Mouse (Mus musculus) hindbrain, embryonic 15.5 days (tissue): ENCODE measurements at regions not wholly inside any gene's neighbourhood (a gene's known extent, or its start where the extent isn't known, plus 50 kb on each side); places are given as distances from the start of the nearest gene placed in this dataset.

Experiments
- ATAC-seq: fragments of 200-750 bp; cut with Nextera tagmentation; 2 replicates; pipeline ENCODE4 v1.8.0; 2017; ENCODE audit warnings: low read depth, moderate number of reproducible peaks, moderate TSS enrichment; ENCODE audit not compliant: low FRiP score
- H3K27ac ChIP-seq: fragments of 300-500 bp; sonication (generic); replicated peaks from 2 replicates; pipeline ENCODE4 v1.5.1; 2015; ENCODE audit warnings: mild to moderate bottlenecking, inconsistent platforms
- H3K27me3 ChIP-seq: fragments of 300-500 bp; sonication (generic); 2 replicates; pipeline ENCODE4 v1.6.1; 2015; ENCODE audit warnings: control low read depth, inconsistent platforms
- H3K36me3 ChIP-seq: fragments of 300-500 bp; sonication (generic); 2 replicates; pipeline ENCODE4 v1.6.1; 2015; ENCODE audit warnings: control low read depth, inconsistent platforms
- H3K4me1 ChIP-seq: fragments of 300-500 bp; sonication (generic); replicated peaks from 2 replicates; pipeline ENCODE4 v1.6.1; 2015; ENCODE audit warnings: control low read depth, inconsistent platforms
- H3K4me2 ChIP-seq: fragments of 300-500 bp; sonication (generic); 2 replicates; pipeline ENCODE4 v1.6.1; 2015; ENCODE audit warnings: moderate library complexity, mild to moderate bottlenecking, inconsistent platforms
- H3K4me3 ChIP-seq: fragments of 300-500 bp; sonication (generic); 2 replicates; pipeline ENCODE4 v1.5.1; 2015; ENCODE audit warnings: mild to moderate bottlenecking, inconsistent platforms
- H3K9ac ChIP-seq: fragments of 300-500 bp; sonication (generic); 2 replicates; pipeline ENCODE4 v1.6.1; 2015; ENCODE audit warnings: inconsistent platforms
- H3K9me3 ChIP-seq: fragments of 300-500 bp; sonication (generic); 2 replicates; pipeline ENCODE4 v1.6.1; 2016; ENCODE audit warnings: control low read depth, inconsistent platforms
- WGBS: fragments of 180-500 bp; shearing (Covaris S2); methylation state at CpG from one replicate; pipeline ENCODE4 v1.1.7; 2015; 5-methylcytosine and 5-hydroxymethylcytosine counted together

- no peak overlapping the region for H3K4me2 ChIP-seq
- 69% methylated on average over 1 of the region's 1 CpGs for WGBS
- no peak overlapping the region for H3K27ac ChIP-seq
- no peaks in the 10 kb centered on the region for H3K9me3 ChIP-seq
- no peaks in the 10 kb centered on the region for H3K4me1 ChIP-seq
- H3K27me3 ChIP-seq = no peaks in the 10 kb centered on the region
- H3K36me3 ChIP-seq = no peaks in the 10 kb centered on the region
- no peak for ATAC-seq
- H3K9ac ChIP-seq = no peak overlapping the region
- H3K4me3 ChIP-seq = no peak overlapping the region
Observed at GRCm38 (mm10) chr13:20661243-20661642, 132.7 kb upstream of the Aoah start.

GRCm38 (mm10) chr13:20678754-20679153 is 115.2 kb upstream of the Aoah start:
- WGBS = 80% methylated on average over 3 of the region's 3 CpGs
- H3K9me3 ChIP-seq = no peaks in the 10 kb centered on the region

GRCm38 (mm10) chr13:20686914-20687313 is 107.0 kb upstream of the Aoah start:
- WGBS = 63% methylated on average over 9 of the region's 9 CpGs
- Histone ChIP-seq H3K4me2 (peak overlapping the region; percentile 18; the same call in 1 of the 2 replicates), H3K4me1 (no peaks in the 10 kb centered on the region), H3K9me3 (no peaks in the 10 kb centered on the region), H3K27ac (no peak overlapping the region), H3K36me3 (no peaks in the 10 kb centered on the region), H3K27me3 (no peaks in the 10 kb centered on the region), H3K4me3 (no peak overlapping the region), H3K9ac (no peak overlapping the region)
- no peak for ATAC-seq

More at GRCm38 (mm10) chr13:20678754-20679153, 115.2 kb upstream of the Aoah start:
- Histone ChIP-seq H3K4me3 (no peak overlapping the region), H3K9ac (no peak overlapping the region), H3K4me1 (no peaks in the 10 kb centered on the region), H3K27me3 (no peaks in the 10 kb centered on the region), H3K4me2 (no peak overlapping the region), H3K27ac (no peak overlapping the region), H3K36me3 (no peaks in the 10 kb centered on the region)
- ATAC-seq = no peak

- H3K27me3 ChIP-seq = no peaks in the 10 kb centered on the region
- ATAC-seq = no peak
- H3K4me3 ChIP-seq = no peak overlapping the region
- no peak overlapping the region for H3K27ac ChIP-seq
- H3K9me3 ChIP-seq = no peaks in the 10 kb centered on the region
- no peaks in the 10 kb centered on the region for H3K36me3 ChIP-seq
- no peaks in the 10 kb centered on the region for H3K4me1 ChIP-seq
- WGBS = 80% methylated on average over 1 of the region's 1 CpGs
- H3K9ac ChIP-seq = no peak overlapping the region
- H3K4me2 ChIP-seq = no peak overlapping the region
Observed at GRCm38 (mm10) chr13:20687453-20687852, 106.5 kb upstream of the Aoah start.

- Histone ChIP-seq H3K4me1 (no peaks in the 10 kb centered on the region), H3K27me3 (no peaks in the 10 kb centered on the region), H3K4me2 (no peak overlapping the region), H3K27ac (no peak overlapping the region), H3K36me3 (no peaks in the 10 kb centered on the region), H3K9ac (no peak overlapping the region), H3K4me3 (no peak overlapping the region), H3K9me3 (no peaks in the 10 kb centered on the region)
- 89% methylated on average over 6 of the region's 6 CpGs for WGBS
- no peak for ATAC-seq
Observed at GRCm38 (mm10) chr13:20711486-20711885, 82.4 kb upstream of the Aoah start.

GRCm38 (mm10) chr13:20723326-20724120 is 70.4 kb upstream of the Aoah start:
- no peak for ATAC-seq
- Histone ChIP-seq H3K4me3 (no peak overlapping the region), H3K27ac (no peak overlapping the region), H3K36me3 (no peaks in the 10 kb centered on the region), H3K9me3 (no peaks in the 10 kb centered on the region), H3K9ac (no peak overlapping the region), H3K4me2 (no peak overlapping the region), H3K4me1 (no peaks in the 10 kb centered on the region), H3K27me3 (no peaks in the 10 kb centered on the region)
- WGBS = 83% methylated on average over 3 of the region's 3 CpGs

- no peak for ATAC-seq
Observed at GRCm38 (mm10) chr13:20724419-20724818, 69.5 kb upstream of the Aoah start.

GRCm38 (mm10) chr13:20725556-20725955 is 68.4 kb upstream of the Aoah start:
- 65% methylated on average over 4 of the region's 4 CpGs for whole genome bisulfite sequencing
- Histone ChIP-seq H3K4me1 (no peaks in the 10 kb centered on the region), H3K36me3 (no peaks in the 10 kb centered on the region)

More at GRCm38 (mm10) chr13:20724419-20724818, 69.5 kb upstream of the Aoah start:
- Histone ChIP-seq H3K4me3 (no peak overlapping the region), H3K4me1 (no peaks in the 10 kb centered on the region), H3K27me3 (no peaks in the 10 kb centered on the region), H3K9ac (no peak overlapping the region), H3K27ac (no peak overlapping the region), H3K4me2 (no peak overlapping the region), H3K36me3 (no peaks in the 10 kb centered on the region), H3K9me3 (no peaks in the 10 kb centered on the region)
- WGBS = 94% methylated on average over 2 of the region's 2 CpGs

GRCm38 (mm10) chr13:20728064-20728463 is 65.8 kb upstream of the Aoah start:
- no peaks in the 10 kb centered on the region for H3K36me3 ChIP-seq
- WGBS = 98% methylated on average over 3 of the region's 3 CpGs

More at GRCm38 (mm10) chr13:20725556-20725955, 68.4 kb upstream of the Aoah start:
- ATAC-seq = no peak
- Histone ChIP-seq H3K4me3 (no peak overlapping the region), H3K27ac (no peak overlapping the region), H3K9me3 (no peaks in the 10 kb centered on the region), H3K9ac (no peak overlapping the region), H3K27me3 (no peaks in the 10 kb centered on the region), H3K4me2 (no peak overlapping the region)

GRCm38 (mm10) chr13:20733046-20733445 is 60.9 kb upstream of the Aoah start:
- WGBS = 66% methylated on average over 2 of the region's 2 CpGs
- Histone ChIP-seq H3K27me3 (no peaks in the 10 kb centered on the region), H3K4me3 (no peak overlapping the region), H3K36me3 (no peaks in the 10 kb centered on the region), H3K4me2 (no peak overlapping the region), H3K9ac (no peak overlapping the region), H3K4me1 (peaks cover 6% of the 10 kb centered on the region; the same call in 1 of the 2 replicates), H3K27ac (no peak overlapping the region), H3K9me3 (no peaks in the 10 kb centered on the region)
- ATAC-seq = no peak

More at GRCm38 (mm10) chr13:20728064-20728463, 65.8 kb upstream of the Aoah start:
- H3K27ac ChIP-seq = no peak overlapping the region
- H3K9me3 ChIP-seq = no peaks in the 10 kb centered on the region
- H3K9ac ChIP-seq = no peak overlapping the region
- no peaks in the 10 kb centered on the region for H3K27me3 ChIP-seq
- no peak overlapping the region for H3K4me2 ChIP-seq
- ATAC-seq = no peak
- no peak overlapping the region for H3K4me3 ChIP-seq
- H3K4me1 ChIP-seq = no peaks in the 10 kb centered on the region

GRCm38 (mm10) chr13:20734283-20734682 is 59.6 kb upstream of the Aoah start:
- Histone ChIP-seq H3K9me3 (no peaks in the 10 kb centered on the region), H3K36me3 (no peaks in the 10 kb centered on the region), H3K27me3 (no peaks in the 10 kb centered on the region), H3K4me3 (no peak overlapping the region), H3K27ac (no peak overlapping the region), H3K4me1 (peaks cover 6% of the 10 kb centered on the region; the same call in 1 of the 2 replicates), H3K9ac (no peak overlapping the region), H3K4me2 (no peak overlapping the region)
- no peak for ATAC-seq
- WGBS = 76% methylated on average over 3 of the region's 3 CpGs

GRCm38 (mm10) chr13:20736609-20737008 is 57.3 kb upstream of the Aoah start:
- Histone ChIP-seq H3K4me1 (peaks cover 6% of the 10 kb centered on the region; the same call in 1 of the 2 replicates), H3K27me3 (no peaks in the 10 kb centered on the region), H3K36me3 (no peaks in the 10 kb centered on the region), H3K4me2 (no peak overlapping the region), H3K9me3 (no peaks in the 10 kb centered on the region), H3K4me3 (no peak overlapping the region), H3K9ac (no peak overlapping the region), H3K27ac (no peak overlapping the region)
- no peak for ATAC-seq
